9 mouse cellular contexts compared by ENCODE assay signal in genomic region chr12:80083133-80083821, GRCm38 (mm10). TPM values are rescaled to one million over a fixed set of nuclear protein-coding genes. Genes with fewer than 3 reads are reported as not detected.
A peak's percentile ranks its signal among the peaks of the same experiment; 100 is the strongest.
DNase-seq lines count a peak whose midpoint lies in the region; ATAC-seq and TF ChIP-seq lines count a peak whose summit lies in the region.
"Had no signal": no experiment of that assay in that cellular context is flagged by ENCODE, and none has a peak within 500 bp of the region (broad histone marks: within the 10 kb centered on the region; RNA-seq: fewer than 3 reads in every experiment).

No protein-coding gene starts in this region.

- WGBS in hindbrain, embryonic 13.5 days = 76% methylated on average over 7 of the region's 7 CpGs
- 74% methylated on average over 7 of the region's 7 CpGs for whole genome bisulfite sequencing in hindbrain, embryonic 16.5 days
- 58% methylated on average over 7 of the region's 7 CpGs for WGBS in embryonic facial prominence, embryonic 15.5 days
- WGBS in liver, embryonic 12.5 days (ENCODE audit: insufficient replicate concordance) = 20% methylated on average over 7 of the region's 7 CpGs
- 83% methylated on average over 7 of the region's 7 CpGs for WGBS in cerebellum, adult 2 months

- no peaks in the 10 kb centered on the region for H3K9me3 ChIP-seq in hindbrain, embryonic 13.5 days
- H3K9me3 ChIP-seq in hindbrain, embryonic 16.5 days (ENCODE audit: control insufficient read depth, low read length) = no peaks in the 10 kb centered on the region
- H3K9me3 ChIP-seq in MEL (replicated peaks; ENCODE audit: insufficient read depth, low read length) = no peaks in the 10 kb centered on the region
- no peaks in the 10 kb centered on the region for H3K9me3 ChIP-seq in embryonic facial prominence, embryonic 15.5 days (replicated peaks)
- H3K9me3 ChIP-seq in liver, embryonic 12.5 days (replicated peaks) = no peaks in the 10 kb centered on the region
- H3K9me3 ChIP-seq: forebrain, embryonic 15.5 days had no signal

- 0 out of 2 replicates have a peak overlapping the region, but pooled peaks have one; percentile 12 for H3K27ac ChIP-seq in hindbrain, embryonic 13.5 days
- no peak overlapping the region for H3K27ac ChIP-seq in hindbrain, embryonic 16.5 days (ENCODE audit: low read depth, low read length)
- peak overlapping the region; percentile 79 for H3K27ac ChIP-seq in MEL (ENCODE audit: control insufficient read depth, low read depth, low read length)
- peak overlapping the region; percentile 58; the same call in 1 of the 2 replicates for H3K27ac ChIP-seq in embryonic facial prominence, embryonic 15.5 days (replicated peaks)
- H3K27ac ChIP-seq in liver, embryonic 12.5 days = peak overlapping the region; percentile 89
- no peak overlapping the region for H3K27ac ChIP-seq in cerebellum, adult 2 months (ENCODE audit: insufficient read depth, low read length)
- H3K27ac ChIP-seq: forebrain, embryonic 15.5 days had no signal

- no peak for ATAC-seq in hindbrain, embryonic 13.5 days (ENCODE audit: low FRiP score)
- ATAC-seq in hindbrain, embryonic 16.5 days = no peak
- no peak; the same call in 1 of the 2 replicates for ATAC-seq in embryonic facial prominence, embryonic 15.5 days (ENCODE audit: insufficient number of reproducible peaks, low FRiP score, low TSS enrichment, low read depth)
- ATAC-seq in liver, embryonic 12.5 days = no peak
- ATAC-seq: forebrain, embryonic 15.5 days had no signal

- TF ChIP-seq CTCF in MEL (IDR thresholded peaks at IDR 0.05 in 2 of 3, conservative IDR thresholded peaks at IDR 0.05 in 1 of 3; ENCODE audit: control insufficient read depth in 1 of 3, insufficient read depth in 1 of 3, low read depth in 2 of 3, low read length in 3 of 3, poor library complexity in 1 of 3, severe bottlenecking in 1 of 3) = no peak
- no peak for TF ChIP-seq CTCF in cerebellum, adult 2 months (IDR thresholded peaks at IDR 0.05; ENCODE audit: borderline replicate concordance, insufficient read depth, low read depth, low read length)

- H3K9ac ChIP-seq in hindbrain, embryonic 13.5 days = no peak overlapping the region
- no peak overlapping the region for H3K9ac ChIP-seq in hindbrain, embryonic 16.5 days (ENCODE audit: low read depth, low read length)
- H3K9ac ChIP-seq in MEL (ENCODE audit: control insufficient read depth, low read depth, low read length, poor library complexity, severe bottlenecking) = peak overlapping the region; percentile 15
- H3K9ac ChIP-seq in embryonic facial prominence, embryonic 15.5 days = no peak overlapping the region
- H3K9ac ChIP-seq in liver, embryonic 12.5 days = peak overlapping the region; percentile 46; the same call in 1 of the 2 replicates
- H3K9ac ChIP-seq: forebrain, embryonic 15.5 days had no signal

- no peak for TF ChIP-seq EP300 in MEL (IDR thresholded peaks at IDR 0.05; ENCODE audit: low read depth in 1 of 2, low read length in 2 of 2)

- H3K4me2 ChIP-seq in hindbrain, embryonic 13.5 days = no peak overlapping the region
- H3K4me2 ChIP-seq in hindbrain, embryonic 16.5 days (ENCODE audit: low read length) = no peak overlapping the region
- no peak overlapping the region for H3K4me2 ChIP-seq in embryonic facial prominence, embryonic 15.5 days (replicated peaks)
- H3K4me2 ChIP-seq in liver, embryonic 12.5 days = peak overlapping the region; percentile 49
- H3K4me2 ChIP-seq: forebrain, embryonic 15.5 days had no signal

- no peaks in the 10 kb centered on the region for H3K36me3 ChIP-seq in hindbrain, embryonic 13.5 days
- H3K36me3 ChIP-seq in hindbrain, embryonic 16.5 days (ENCODE audit: control insufficient read depth, insufficient read depth, low read length) = no peaks in the 10 kb centered on the region
- peaks cover 0 to 25% of the 10 kb centered on the region in 2 experiments; a peak in 2 of 4 replicates for H3K36me3 ChIP-seq in MEL (ENCODE audit: control insufficient read depth in 1 of 2, insufficient read depth in 2 of 2, low read length in 2 of 2)
- H3K36me3 ChIP-seq in embryonic facial prominence, embryonic 15.5 days = no peaks in the 10 kb centered on the region
- no peaks in the 10 kb centered on the region for H3K36me3 ChIP-seq in liver, embryonic 12.5 days
- H3K36me3 ChIP-seq: forebrain, embryonic 15.5 days had no signal

- no peaks in the 10 kb centered on the region for H3K27me3 ChIP-seq in hindbrain, embryonic 13.5 days
- no peaks in the 10 kb centered on the region for H3K27me3 ChIP-seq in hindbrain, embryonic 16.5 days (replicated peaks; ENCODE audit: control insufficient read depth, insufficient read depth, low read length)
- H3K27me3 ChIP-seq in MEL (ENCODE audit: control insufficient read depth in 1 of 2, insufficient read depth in 2 of 2, low read length in 2 of 2) = no peaks in the 10 kb centered on the region
- no peaks in the 10 kb centered on the region for H3K27me3 ChIP-seq in embryonic facial prominence, embryonic 15.5 days
- H3K27me3 ChIP-seq in liver, embryonic 12.5 days (replicated peaks) = no peaks in the 10 kb centered on the region
- no peaks in the 10 kb centered on the region for H3K27me3 ChIP-seq in cerebellum, adult 2 months (ENCODE audit: control insufficient read depth, insufficient read depth, low read length)
- H3K27me3 ChIP-seq: forebrain, embryonic 15.5 days had no signal

- H3K4me3 ChIP-seq in hindbrain, embryonic 13.5 days = no peak overlapping the region
- no peak overlapping the region for H3K4me3 ChIP-seq in hindbrain, embryonic 16.5 days (ENCODE audit: low read length)
- peak overlapping the region; percentile 1 to 2; a peak in 3 of 4 replicates for H3K4me3 ChIP-seq in MEL (ENCODE audit: control insufficient read depth in 1 of 2, insufficient read depth in 1 of 2, low read depth in 2 of 2, low read length in 2 of 2)
- H3K4me3 ChIP-seq in embryonic facial prominence, embryonic 15.5 days (replicated peaks) = no peak overlapping the region
- no peak overlapping the region for H3K4me3 ChIP-seq in liver, embryonic 12.5 days
- H3K4me3 ChIP-seq in cerebellum, adult 2 months (replicated peaks; ENCODE audit: insufficient read depth, low read depth, low read length) = no peak overlapping the region
- H3K4me3 ChIP-seq: forebrain, embryonic 15.5 days had no signal

- H3K4me1 ChIP-seq in hindbrain, embryonic 13.5 days (replicated peaks) = peaks cover 9% of the 10 kb centered on the region
- H3K4me1 ChIP-seq in hindbrain, embryonic 16.5 days (ENCODE audit: control insufficient read depth, insufficient read depth, low read depth, low read length) = no peaks in the 10 kb centered on the region
- H3K4me1 ChIP-seq in MEL (ENCODE audit: control insufficient read depth in 1 of 2, insufficient read depth in 2 of 2, low read length in 2 of 2) = peaks cover 10 to 30% of the 10 kb centered on the region in 2 experiments
- H3K4me1 ChIP-seq in embryonic facial prominence, embryonic 15.5 days = peaks cover 22% of the 10 kb centered on the region
- H3K4me1 ChIP-seq in liver, embryonic 12.5 days = peaks cover 63% of the 10 kb centered on the region
- H3K4me1 ChIP-seq in cerebellum, adult 2 months (ENCODE audit: control insufficient read depth, insufficient read depth, low read length) = no peaks in the 10 kb centered on the region
- H3K4me1 ChIP-seq: forebrain, embryonic 15.5 days had no signal

- TF ChIP-seq RAD21 in MEL (IDR thresholded peaks at IDR 0.05; ENCODE audit: low read depth, low read length) = no peak

- no peaks in the 10 kb centered on the region for H3K79me2 ChIP-seq in MEL (ENCODE audit: control insufficient read depth, insufficient read depth, low read length, poor library complexity)

- no peak; a peak in 1 of 4 replicates for TF ChIP-seq POLR2A in MEL (IDR thresholded peaks at IDR 0.05; ENCODE audit: control insufficient read depth in 1 of 2, insufficient read depth in 1 of 2, low read depth in 1 of 2, low read length in 2 of 2, poor library complexity in 1 of 2)
- no peak for TF ChIP-seq POLR2A in cerebellum, adult 2 months (IDR thresholded peaks at IDR 0.05; ENCODE audit: borderline replicate concordance, insufficient read depth, low read length)

- DNase-seq in MEL (ENCODE audit: low read depth, low spot score) = peak; percentile 66
- DNase-seq in T-cell, adult 2 months (ENCODE audit: low spot score) = no peak
- no peak for DNase-seq in cerebellum, adult 2 months
- DNase-seq in adrenal gland, adult 8-10 months = no peak

TF ChIP-seq in MEL, 35 proteins besides CTCF, POLR2A, EP300 and RAD21:
- TF ChIP-seq USF1 (IDR thresholded peaks at IDR 0.05; ENCODE audit: low read depth, low read length) = peak; percentile 32; the same call in 1 of the 2 replicates
- no peak for TF ChIP-seq MEF2A (IDR thresholded peaks at IDR 0.05; ENCODE audit: extremely low read depth, insufficient replicate concordance, low read depth, low read length, poor library complexity, severe bottlenecking)
- TF ChIP-seq E2F4 (IDR thresholded peaks at IDR 0.05; ENCODE audit: borderline replicate concordance, low read depth, low read length) = no peak

RNA-seq across cellular contexts. Expression of gene Zfp36l1, which starts 29.5 kb away (rescaled TPM):
- 44.6 and 53.1 TPM in 2 replicates for polyA plus RNA-seq in hindbrain, embryonic 13.5 days (2015; fragmentation: Nextera tagmentation; extraction: Ambion mirVana)
- polyA plus RNA-seq in hindbrain, embryonic 16.5 days (2015; fragmentation: Nextera tagmentation; extraction: Ambion mirVana) = 38.0 and 50.8 TPM in 2 replicates
- total RNA-seq in MEL (2012; rRNA removed) = 1.2 and 1.5 TPM in 2 replicates
- 10 to 100 TPM in 1 of 2 experiments, not detected in 1; 22.5 TPM for polyA plus RNA-seq in MEL (2012; ENCODE audit: insufficient read depth in 1 of 2, insufficient read length in 2 of 2, low read depth in 1 of 2, low replicate concordance in 2 of 2, missing spikeins in 1 of 2)
- 153 and 178 TPM in 2 replicates for polyA plus RNA-seq in embryonic facial prominence, embryonic 15.5 days (2015; fragmentation: Nextera tagmentation; extraction: Ambion mirVana)
- polyA plus RNA-seq in liver, embryonic 12.5 days (2016; fragmentation: Nextera tagmentation; extraction: Ambion mirVana) = 23.9 and 24.2 TPM in 2 replicates
- 20.4 and 23.2 TPM in 2 replicates for polyA plus RNA-seq in cerebellum, adult 2 months (2012; rRNA removed)
- 100 to 1,000 TPM; 257 to 328 (median 289) TPM for total RNA-seq in adrenal gland, adult 8-10 months (2022)

Comparison
In these comparisons a context has a peak if more than half of its experiments do, and no peak if none do; other contexts are left out.
1. H3K27ac ChIP-seq: peak in hindbrain, embryonic 13.5 days (single experiment), MEL (single experiment), embryonic facial prominence, embryonic 15.5 days (single experiment) and liver, embryonic 12.5 days (single experiment); none in hindbrain, embryonic 16.5 days (single experiment) and cerebellum, adult 2 months (single experiment).
2. H3K4me3 ChIP-seq: peak in MEL (2 of 2); none in hindbrain, embryonic 13.5 days (single experiment), hindbrain, embryonic 16.5 days (single experiment), embryonic facial prominence, embryonic 15.5 days (single experiment), liver, embryonic 12.5 days (single experiment) and cerebellum, adult 2 months (single experiment).
3. H3K9ac ChIP-seq: peak in MEL (single experiment) and liver, embryonic 12.5 days (single experiment); none in hindbrain, embryonic 13.5 days (single experiment), hindbrain, embryonic 16.5 days (single experiment) and embryonic facial prominence, embryonic 15.5 days (single experiment).